Mouse (Mus musculus) thymus, postnatal 10 days (tissue): Measurements from ENCODE around the gene Prickle2.

ENCODE experiments used
- DNase-seq, 2 experiments: peaks; one replicate each; pipeline ENCODE4 v3.0.0; 2021; ENCODE audit warnings: low spot score in 2 of 2

The Prickle2 gene

GRCm38 (mm10) chr6:92446662-92447061 is 259.3 kb downstream of the Prickle2 start:
- no peak for DNase-seq

GRCm38 (mm10) chr6:92441205-92441604 is 264.8 kb downstream of the Prickle2 start:
- peak in 1 of 2 experiments; percentile 17 for DNase-seq

- DNase-seq = no peak
Measured at GRCm38 (mm10) chr6:92440251-92440650, 265.7 kb downstream of the Prickle2 start.

- DNase-seq = no peak
Measured at GRCm38 (mm10) chr6:92432146-92432545, 273.8 kb downstream of the Prickle2 start.

- no peak for DNase-seq
Measured at GRCm38 (mm10) chr6:92427406-92428171, 278.4 kb downstream of the Prickle2 start.

- no peak for DNase-seq
Measured at GRCm38 (mm10) chr6:92425901-92426300, 280.1 kb downstream of the Prickle2 start.

- DNase-seq = no peak
Measured at GRCm38 (mm10) chr6:92425476-92425875, 280.5 kb downstream of the Prickle2 start.

GRCm38 (mm10) chr6:92424991-92425390 is 281.0 kb downstream of the Prickle2 start:
- DNase-seq = no peak

GRCm38 (mm10) chr6:92422286-92422685 is 283.7 kb downstream of the Prickle2 start:
- DNase-seq = no peak

GRCm38 (mm10) chr6:92420106-92420505 is 285.8 kb downstream of the Prickle2 start:
- no peak for DNase-seq

GRCm38 (mm10) chr6:92415405-92415755 is 290.6 kb downstream of the Prickle2 start:
- no peak for DNase-seq

- no peak for DNase-seq
Measured at GRCm38 (mm10) chr6:92414478-92415404, 291.2 kb downstream of the Prickle2 start.

- DNase-seq = no peak
Measured at GRCm38 (mm10) chr6:92413982-92414381, 292.0 kb downstream of the Prickle2 start.

GRCm38 (mm10) chr6:92409788-92410187 is 296.2 kb downstream of the Prickle2 start:
- DNase-seq = no peak

GRCm38 (mm10) chr6:92407259-92407658 is 298.7 kb downstream of the Prickle2 start:
- no peak for DNase-seq

GRCm38 (mm10) chr6:92405571-92405970 is 300.4 kb downstream of the Prickle2 start:
- no peak for DNase-seq

- DNase-seq = no peak
Measured at GRCm38 (mm10) chr6:92397876-92398275, 308.1 kb downstream of the Prickle2 start.

- no peak for DNase-seq
Measured at GRCm38 (mm10) chr6:92395556-92395955, 310.4 kb downstream of the Prickle2 start.

- no peak for DNase-seq
Measured at GRCm38 (mm10) chr6:92395143-92395542, 310.8 kb downstream of the Prickle2 start.

GRCm38 (mm10) chr6:92394628-92395027 is 311.3 kb downstream of the Prickle2 start:
- DNase-seq = no peak

GRCm38 (mm10) chr6:92390321-92390720 is 315.6 kb downstream of the Prickle2 start:
- no peak for DNase-seq

- no peak for DNase-seq
Measured at GRCm38 (mm10) chr6:92388681-92389080, 317.3 kb downstream of the Prickle2 start.
